Mouse (Mus musculus): ENCODE results near the gene Tmem255a.
A peak's percentile ranks its signal among the peaks of the same experiment; 100 is the strongest.
"Not testable (repeated sequence)": the region's sequence is repeated elsewhere in the genome, so short reads cannot be mapped to it uniquely, and the experiment has no call there.

Tmem255a gene

GRCm38 (mm10) chrX:38251851-38252571 is at the start of gene Tmem255a:
Gene Tmem255a, minus strand, starts transcription at chrX:38252439.
- DNase-seq (ENCODE audit: low read depth, low spot score), result peak; percentile 31

- DNase-seq (ENCODE audit: low read depth, low spot score), result no peak
Observed at GRCm38 (mm10) chrX:38259610-38260009, 7.4 kb upstream of the Tmem255a start.

- DNase-seq (ENCODE audit: low read depth, low spot score), result no peak
Observed at GRCm38 (mm10) chrX:38250352-38250950, 1.8 kb downstream of the Tmem255a start.

- no peak for DNase-seq (ENCODE audit: low read depth, low spot score)
Observed at GRCm38 (mm10) chrX:38249640-38250351, 2.4 kb downstream of the Tmem255a start.

GRCm38 (mm10) chrX:38247601-38248000 is 4.6 kb downstream of the Tmem255a start:
- no peak for DNase-seq (ENCODE audit: low read depth, low spot score)

GRCm38 (mm10) chrX:38247108-38247507 is 5.1 kb downstream of the Tmem255a start:
- no peak for DNase-seq (ENCODE audit: low read depth, low spot score)

- no peak for DNase-seq (ENCODE audit: low read depth, low spot score)
Observed at GRCm38 (mm10) chrX:38237731-38238130, 14.5 kb downstream of the Tmem255a start.

- DNase-seq (ENCODE audit: low read depth, low spot score), result no peak
Observed at GRCm38 (mm10) chrX:38229888-38230287, 22.4 kb downstream of the Tmem255a start.

GRCm38 (mm10) chrX:38222757-38223156 is 29.5 kb downstream of the Tmem255a start:
- no peak for DNase-seq (ENCODE audit: low read depth, low spot score)

- DNase-seq (ENCODE audit: low read depth, low spot score), result no peak
Observed at GRCm38 (mm10) chrX:38217676-38217991, 34.6 kb downstream of the Tmem255a start.

- no peak for DNase-seq (ENCODE audit: low read depth, low spot score)
Observed at GRCm38 (mm10) chrX:38216986-38217675, 35.1 kb downstream of the Tmem255a start.

- no peak for DNase-seq (ENCODE audit: low read depth, low spot score)
Observed at GRCm38 (mm10) chrX:38207392-38207791, 44.8 kb downstream of the Tmem255a start.

- no peak for DNase-seq (ENCODE audit: low read depth, low spot score)
Observed at GRCm38 (mm10) chrX:38201816-38202215, 50.4 kb downstream of the Tmem255a start.

- DNase-seq (ENCODE audit: low read depth, low spot score), result no peak
Observed at GRCm38 (mm10) chrX:38190458-38190764, 61.8 kb downstream of the Tmem255a start.

- DNase-seq (ENCODE audit: low read depth, low spot score), result peak; percentile 73
Observed at GRCm38 (mm10) chrX:38189552-38190457, 62.4 kb downstream of the Tmem255a start, which contains the start of gene Zbtb33. Gene Zbtb33, plus strand, starts transcription at chrX:38189793.

- DNase-seq (ENCODE audit: low read depth, low spot score), result no peak
Observed at GRCm38 (mm10) chrX:38185520-38185919, 66.7 kb downstream of the Tmem255a start.

GRCm38 (mm10) chrX:38181608-38182258 is 70.5 kb downstream of the Tmem255a start:
- DNase-seq (ENCODE audit: low read depth, low spot score), result no peak

GRCm38 (mm10) chrX:38180656-38181607 is 71.3 kb downstream of the Tmem255a start:
- DNase-seq (ENCODE audit: low read depth, low spot score), result no peak

GRCm38 (mm10) chrX:38179891-38180310 is 72.3 kb downstream of the Tmem255a start:
- not testable (repeated sequence) for DNase-seq (ENCODE audit: low read depth, low spot score)

Measured in telencephalon, adult 2 months (tissue).